Mouse (Mus musculus) stomach, embryonic 16.5 days (tissue): ENCODE results near the gene Dmkn. TPM values are rescaled to one million over a fixed set of nuclear protein-coding genes. Genes with fewer than 3 reads are reported as not detected.

Experiments used
- ATAC-seq: fragments of 200-750 bp; cut with Nextera tagmentation; 2 replicates; pipeline ENCODE4 v1.8.0; 2017; ENCODE audit warnings: moderate number of reproducible peaks, moderate TSS enrichment; ENCODE audit not compliant: insufficient read depth, low FRiP score
- H3K27ac ChIP-seq: fragments of 300-500 bp; sonication (generic); 2 replicates; pipeline ENCODE4 v1.5.1; 2014; ENCODE audit warnings: low read length
- H3K27me3 ChIP-seq: fragments of 300-500 bp; sonication (generic); 2 replicates; pipeline ENCODE4 v1.6.1; 2014; ENCODE audit warnings: low read length, control low read depth, mixed read lengths; ENCODE audit not compliant: control insufficient read depth, insufficient read depth
- H3K36me3 ChIP-seq: fragments of 300-500 bp; sonication (generic); 2 replicates; pipeline ENCODE4 v1.6.1; 2014; ENCODE audit warnings: low read length; ENCODE audit not compliant: control insufficient read depth, insufficient read depth
- H3K4me1 ChIP-seq: fragments of 300-500 bp; sonication (generic); 2 replicates; pipeline ENCODE4 v1.6.1; 2014; ENCODE audit warnings: low read length, control low read depth, mixed read lengths; ENCODE audit not compliant: control insufficient read depth, insufficient read depth
- H3K4me2 ChIP-seq: fragments of 300-500 bp; sonication (generic); 2 replicates; pipeline ENCODE4 v1.6.1; 2014; ENCODE audit warnings: low read depth, low read length, mixed read lengths
- H3K4me3 ChIP-seq: fragments of 300-500 bp; sonication (generic); replicated peaks from 2 replicates; pipeline ENCODE4 v1.5.1; 2014; ENCODE audit warnings: mild to moderate bottlenecking, low read length
- H3K9ac ChIP-seq: fragments of 300-500 bp; sonication (generic); 2 replicates; pipeline ENCODE4 v1.6.1; 2014; ENCODE audit warnings: low read length
- H3K9me3 ChIP-seq: fragments of 300-500 bp; sonication (generic); replicated peaks from 2 replicates; pipeline ENCODE4 v1.6.1; 2016; ENCODE audit warnings: low read length, control low read depth; ENCODE audit not compliant: control insufficient read depth
- WGBS: fragments of 180-500 bp; shearing (Covaris S2); extraction: QIAGEN DNeasy Blood & Tissue Kit; methylation state at CpG from one replicate; pipeline ENCODE4 v1.1.7; 2014; 5-methylcytosine and 5-hydroxymethylcytosine counted together
- polyA plus RNA-seq: library from polyadenylated mRNA; unstranded; fragments of >200 nt; fragmentation: Nextera tagmentation; extraction: Ambion mirVana; gene quantifications from 2 replicates; pipeline ENCODE4 v1.2.1, GENCODE M21; 2015

The Dmkn gene
- polyA plus RNA-seq, 1 experiment from 2014 or later: 391 TPM

DNA sequence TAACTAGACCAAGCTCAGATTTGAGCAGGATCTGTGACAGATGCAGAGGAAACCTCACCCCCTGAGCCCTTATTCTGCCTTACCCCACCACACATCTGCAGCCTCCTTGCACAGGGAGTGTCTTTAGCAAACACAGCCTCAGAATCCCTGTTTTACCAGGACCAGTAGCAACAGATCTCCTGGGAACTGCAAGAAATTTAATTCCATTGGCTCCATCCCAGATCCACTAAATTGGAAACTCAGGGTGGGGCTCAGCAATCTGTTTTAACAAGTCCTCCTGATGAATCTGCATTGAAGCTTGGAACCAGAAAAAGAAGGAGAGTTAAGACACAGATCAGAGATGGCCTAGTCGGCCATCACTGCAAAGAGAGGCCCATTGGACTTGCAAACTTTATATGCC is 33.2 kb downstream of the Dmkn start:
- peaks cover 9% of the 10 kb centered on the region; the same call in 1 of the 2 replicates for H3K9me3 ChIP-seq
- no peak for ATAC-seq
- no peaks in the 10 kb centered on the region for H3K27me3 ChIP-seq
- H3K27ac ChIP-seq: peak overlapping the region; percentile 82; the same call in 1 of the 2 replicates
- no peak overlapping the region for H3K9ac ChIP-seq
- no peaks in the 10 kb centered on the region for H3K4me1 ChIP-seq
- 79% methylated on average over 1 of the region's 1 CpGs for WGBS
- H3K36me3 ChIP-seq: no peaks in the 10 kb centered on the region
- H3K4me3 ChIP-seq: no peak overlapping the region
- no peak overlapping the region for H3K4me2 ChIP-seq

DNA sequence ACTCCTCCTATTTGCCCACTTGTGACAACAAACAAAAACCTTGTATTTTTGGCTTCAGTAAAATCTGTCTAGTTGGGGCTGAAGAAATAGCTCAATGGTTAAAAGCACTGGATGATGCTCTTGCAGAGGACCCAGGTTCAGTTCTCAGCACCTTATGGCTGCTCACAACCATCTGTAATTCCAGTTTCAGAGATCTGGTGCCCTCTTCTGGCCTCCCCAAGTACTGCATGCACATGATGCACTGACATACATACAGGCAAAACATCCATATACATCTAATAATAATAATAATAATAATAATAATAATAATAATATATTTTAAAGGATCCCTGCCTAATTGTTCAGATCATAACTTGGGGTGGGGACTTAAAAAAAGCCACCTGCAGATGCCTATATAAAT is 37.1 kb downstream of the Dmkn start:
- peaks cover 12% of the 10 kb centered on the region for H3K9me3 ChIP-seq
- no peak overlapping the region for H3K4me2 ChIP-seq
- H3K36me3 ChIP-seq: no peaks in the 10 kb centered on the region
- no peak overlapping the region for H3K9ac ChIP-seq
- H3K4me1 ChIP-seq: no peaks in the 10 kb centered on the region
- ATAC-seq: no peak
- no peaks in the 10 kb centered on the region for H3K27me3 ChIP-seq
- H3K4me3 ChIP-seq: no peak overlapping the region
- H3K27ac ChIP-seq: no peak overlapping the region

DNA sequence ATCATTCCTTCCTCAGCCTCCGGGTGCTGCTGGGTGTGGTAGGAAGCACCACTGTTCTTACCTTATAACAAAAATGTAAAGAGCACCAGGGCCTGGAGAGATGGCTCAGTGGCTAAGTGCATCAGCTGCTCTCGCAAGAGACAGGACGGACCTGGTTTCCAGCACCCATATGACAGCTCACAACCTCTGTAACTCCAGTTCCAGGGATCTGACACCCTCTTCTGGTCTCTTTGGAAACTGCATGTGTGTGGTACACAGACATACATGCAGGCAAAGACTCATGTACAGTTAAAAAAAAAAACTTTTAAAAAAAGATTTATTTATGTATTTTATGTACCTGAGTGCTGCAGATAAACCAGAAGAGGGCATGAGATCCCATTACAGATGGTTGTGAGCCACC is 39.7 kb downstream of the Dmkn start:
- Histone ChIP-seq H3K4me3 (no peak overlapping the region), H3K9ac (no peak overlapping the region), H3K4me1 (no peaks in the 10 kb centered on the region), H3K27me3 (no peaks in the 10 kb centered on the region), H3K4me2 (no peak overlapping the region), H3K9me3 (peaks cover 12% of the 10 kb centered on the region), H3K36me3 (no peaks in the 10 kb centered on the region), H3K27ac (peak overlapping the region; percentile 79)
- no peak for ATAC-seq
- WGBS: 90% methylated on average over 3 of the region's 3 CpGs

DNA sequence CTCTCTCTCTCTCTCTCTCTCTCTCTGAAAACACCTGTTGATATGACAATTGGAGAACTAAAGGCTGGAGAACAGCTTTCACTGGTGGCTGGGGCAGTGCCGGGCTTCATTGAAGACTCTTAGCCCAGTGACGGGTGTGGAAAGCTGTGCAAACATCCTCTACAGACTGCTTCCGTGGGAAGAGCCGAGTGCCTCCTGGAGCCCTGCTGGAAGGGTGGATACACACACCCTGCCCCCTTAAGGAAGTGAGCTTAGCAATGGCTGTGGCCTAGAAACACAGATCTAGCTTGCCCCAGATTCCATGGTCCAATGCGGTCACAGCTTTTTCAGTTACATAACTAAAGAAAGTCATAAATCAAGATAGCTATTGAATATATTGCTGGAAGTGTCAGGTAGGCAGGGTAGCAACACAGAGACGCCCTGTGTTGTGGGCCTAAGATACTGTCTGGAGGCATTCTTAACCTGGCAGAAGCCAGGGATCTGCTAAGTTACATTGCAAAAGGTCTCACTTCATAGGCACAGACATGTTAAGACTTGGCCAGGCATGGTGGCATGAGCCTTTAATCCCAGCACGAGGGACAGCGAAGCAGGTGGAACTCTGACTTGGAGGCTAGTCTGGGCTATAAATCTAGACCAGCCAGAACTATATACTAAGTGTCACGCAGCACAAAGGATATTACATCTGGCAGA is 40.6 kb downstream of the Dmkn start:
- 59% methylated on average over 9 of the region's 9 CpGs for WGBS
- peaks cover 12% of the 10 kb centered on the region for H3K9me3 ChIP-seq
- H3K27me3 ChIP-seq: no peaks in the 10 kb centered on the region
- H3K4me3 ChIP-seq: no peak overlapping the region
- H3K36me3 ChIP-seq: no peaks in the 10 kb centered on the region
- H3K4me2 ChIP-seq: no peak overlapping the region
- H3K27ac ChIP-seq: peak overlapping the region; percentile 79
- peak; percentile 93 for ATAC-seq
- H3K4me1 ChIP-seq: no peaks in the 10 kb centered on the region
- no peak overlapping the region for H3K9ac ChIP-seq

DNA sequence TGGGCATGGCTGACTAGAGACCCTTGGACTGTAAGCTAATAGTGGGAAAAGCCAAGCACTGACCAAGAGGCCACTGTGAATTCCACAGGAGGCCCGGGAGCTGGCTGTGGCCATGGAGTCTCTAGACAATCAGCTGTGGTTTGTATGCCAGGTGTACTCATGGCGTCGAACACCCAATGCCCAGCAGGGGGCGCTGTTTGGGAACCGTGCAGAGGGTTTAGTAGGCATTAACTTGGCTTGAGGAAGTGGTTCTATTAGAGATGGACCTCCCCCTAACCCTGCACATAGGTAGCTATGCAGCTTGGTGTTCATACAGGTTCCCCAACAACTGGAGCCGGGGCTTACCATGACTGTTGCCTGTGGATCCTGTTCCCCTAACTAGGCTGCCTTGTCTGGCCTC is 42.4 kb downstream of the Dmkn start:
- Histone ChIP-seq H3K27me3 (no peaks in the 10 kb centered on the region), H3K4me3 (no peak overlapping the region), H3K36me3 (no peaks in the 10 kb centered on the region), H3K27ac (no peak overlapping the region), H3K9ac (no peak overlapping the region), H3K4me2 (no peak overlapping the region), H3K4me1 (no peaks in the 10 kb centered on the region), H3K9me3 (peaks cover 2% of the 10 kb centered on the region; the same call in 1 of the 2 replicates)
- WGBS: 45% methylated on average over 6 of the region's 6 CpGs
- ATAC-seq: no peak

DNA sequence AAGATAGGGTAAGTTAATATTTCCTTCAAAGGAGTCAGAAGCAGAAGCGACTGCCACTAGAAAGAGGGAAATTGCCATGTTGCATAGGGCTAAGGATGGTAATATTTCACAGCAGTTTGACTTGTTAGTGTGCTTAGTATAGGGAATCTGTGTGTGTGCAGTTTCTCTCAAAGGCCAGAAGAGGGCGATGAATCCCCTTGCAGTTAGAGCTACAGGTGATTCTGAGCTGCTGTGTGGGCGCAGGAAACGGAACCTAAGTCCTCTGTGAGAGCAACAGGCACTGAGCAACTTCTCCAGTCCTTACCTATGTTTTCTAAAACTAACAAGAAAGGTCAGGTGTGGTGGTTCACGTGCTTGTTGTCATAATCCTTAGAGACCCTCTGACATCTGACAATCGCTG is 46.8 kb downstream of the Dmkn start:
- Histone ChIP-seq H3K4me3 (no peak overlapping the region), H3K27me3 (no peaks in the 10 kb centered on the region), H3K4me2 (no peak overlapping the region), H3K36me3 (no peaks in the 10 kb centered on the region), H3K27ac (no peak overlapping the region), H3K4me1 (peaks cover 12% of the 10 kb centered on the region), H3K9me3 (peaks cover under 1% of the 10 kb centered on the region; the same call in 1 of the 2 replicates), H3K9ac (no peak overlapping the region)
- no peak for ATAC-seq
- WGBS: 56% methylated on average over 6 of the region's 6 CpGs

DNA sequence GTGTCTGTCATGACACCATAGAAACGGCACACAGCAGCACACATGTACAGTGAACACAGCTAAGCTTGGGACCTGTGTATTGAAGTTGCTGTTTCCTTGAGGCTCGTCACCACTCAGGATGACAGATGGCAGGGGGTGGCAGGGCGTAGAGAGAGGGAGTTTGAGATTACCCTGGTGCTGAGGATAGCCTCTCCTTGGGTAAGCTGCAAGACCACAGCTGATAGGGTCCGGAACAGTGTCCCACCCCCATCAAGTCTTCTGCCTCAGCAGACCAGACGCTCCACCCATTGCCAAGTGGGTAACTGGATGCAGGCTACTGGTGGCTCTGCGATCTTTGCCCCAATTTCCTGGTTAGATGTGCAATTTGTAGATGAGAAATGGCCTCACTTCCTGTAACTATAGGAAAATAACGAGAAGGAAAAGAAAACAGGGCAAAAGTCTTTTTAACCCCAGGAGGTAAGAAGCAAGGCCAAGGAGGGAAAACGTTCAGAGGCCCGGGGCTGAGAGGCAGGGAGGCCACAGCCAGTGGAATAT is 48.3 kb downstream of the Dmkn start:
- peak overlapping the region; percentile 79 for H3K27ac ChIP-seq
- H3K9ac ChIP-seq: no peak overlapping the region; the same call in 1 of the 2 replicates
- no peaks in the 10 kb centered on the region for H3K36me3 ChIP-seq
- H3K4me1 ChIP-seq: peaks cover 12% of the 10 kb centered on the region
- ATAC-seq: peak; percentile 37; the same call in 1 of the 2 replicates
- 36% methylated on average over 9 of the region's 9 CpGs for WGBS
- no peak overlapping the region for H3K4me2 ChIP-seq
- H3K9me3 ChIP-seq: no peaks in the 10 kb centered on the region
- H3K4me3 ChIP-seq: no peak overlapping the region
- no peaks in the 10 kb centered on the region for H3K27me3 ChIP-seq

DNA sequence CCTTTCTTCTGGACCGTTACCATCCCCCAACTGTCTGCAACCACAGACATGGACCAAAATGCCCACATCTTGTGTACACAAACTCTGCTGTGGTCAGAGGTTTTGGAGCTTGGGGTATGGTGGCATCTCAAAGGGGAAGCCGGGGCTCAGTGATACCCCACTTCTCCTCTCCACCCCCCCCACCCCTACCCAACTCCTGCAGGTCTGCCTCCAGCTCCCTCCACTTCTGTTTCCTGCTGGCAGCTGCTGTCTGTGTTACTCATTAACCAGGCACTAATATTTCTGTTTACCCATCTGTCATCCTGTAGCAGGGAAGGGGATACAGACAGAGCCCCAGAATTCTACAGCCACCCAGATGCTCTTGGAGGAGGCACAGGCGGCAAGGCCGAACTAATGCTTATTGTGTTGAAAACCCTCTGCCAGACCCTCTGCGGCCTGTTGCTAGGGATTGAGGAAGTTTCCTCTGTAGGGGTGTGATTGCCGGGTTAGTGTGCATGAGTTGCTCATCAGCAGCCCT is 48.8 kb downstream of the Dmkn start:
- Histone ChIP-seq H3K4me2 (no peak overlapping the region), H3K4me1 (peaks cover 13% of the 10 kb centered on the region), H3K27me3 (no peaks in the 10 kb centered on the region), H3K9ac (no peak overlapping the region; the same call in 1 of the 2 replicates), H3K27ac (peak overlapping the region; percentile 79), H3K36me3 (no peaks in the 10 kb centered on the region), H3K4me3 (no peak overlapping the region), H3K9me3 (no peaks in the 10 kb centered on the region)
- whole genome bisulfite sequencing: 38% methylated on average over 6 of the region's 6 CpGs
- peak; percentile 73 for ATAC-seq

DNA sequence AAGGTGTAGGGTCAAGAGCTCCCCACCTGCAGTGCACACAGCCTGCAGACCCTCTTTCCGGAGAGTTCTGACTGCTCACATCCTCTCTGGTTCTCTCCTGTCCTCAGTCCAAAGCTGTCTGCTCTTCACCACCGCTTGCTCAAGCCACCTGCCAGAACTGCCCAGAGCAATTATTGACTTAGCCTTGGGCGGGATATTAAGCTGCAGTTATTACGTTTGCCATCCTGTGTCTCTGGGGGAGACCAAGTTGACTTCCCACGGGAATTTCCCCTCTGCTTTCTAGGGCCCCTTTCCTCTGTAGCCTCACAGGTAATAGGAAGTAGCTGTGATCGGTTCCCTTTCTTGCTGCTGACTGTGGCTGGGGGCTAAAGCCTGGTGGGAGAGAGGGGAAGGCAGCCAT is 56.6 kb downstream of the Dmkn start:
- H3K9me3 ChIP-seq: no peaks in the 10 kb centered on the region
- H3K4me2 ChIP-seq: no peak overlapping the region
- H3K4me3 ChIP-seq: no peak overlapping the region
- H3K27ac ChIP-seq: peak overlapping the region; percentile 62
- H3K27me3 ChIP-seq: no peaks in the 10 kb centered on the region
- 42% methylated on average over 6 of the region's 6 CpGs for WGBS
- H3K9ac ChIP-seq: peak overlapping the region; percentile 31; the same call in 1 of the 2 replicates
- H3K4me1 ChIP-seq: peaks cover 6% of the 10 kb centered on the region; the same call in 1 of the 2 replicates
- peak; percentile 67; the same call in 1 of the 2 replicates for ATAC-seq
- no peaks in the 10 kb centered on the region for H3K36me3 ChIP-seq
